Comparison of ENCODE assay signal across 1 mouse cellular context in genomic region chr5:46673413-46673812, GRCm38 (mm10).
A peak's percentile ranks its signal among the peaks of the same experiment; 100 is the strongest.
TF ChIP-seq lines count a peak whose summit lies in the region.

No protein-coding gene starts in this region.

TF ChIP-seq in MEL, 35 proteins besides CTCF, POLR2A, EP300 and RAD21 (continued from another document):
- 0 out of 2 replicates have a peak, but pooled peaks have one; percentile 73 for TF ChIP-seq JUND (IDR thresholded peaks at IDR 0.05; ENCODE audit: low read depth, low read length)
- TF ChIP-seq KAT2A (conservative IDR thresholded peaks at IDR 0.05; ENCODE audit: low read depth, low read length), result peak; percentile 28; the same call in 1 of the 2 replicates
- no peak for TF ChIP-seq NELFE (IDR thresholded peaks at IDR 0.05; ENCODE audit: low read depth, low read length)
- no peak for TF ChIP-seq POLR2AphosphoS5 (IDR thresholded peaks at IDR 0.05; ENCODE audit: borderline replicate concordance, low read depth, low read length)
TF ChIP-seq in MEL: peak in this region for 21.
